Mouse (Mus musculus): Measurements from ENCODE around the gene Slco3a1. TPM values are rescaled to one million over a fixed set of nuclear protein-coding genes. Genes with fewer than 3 reads are reported as not detected.
A peak's percentile ranks its signal among the peaks of the same experiment; 100 is the strongest.

The Slco3a1 gene
- total RNA-seq, 2 experiments from 2014 or later, result 47.3 to 54.6 TPM

- intact Hi-C loops (cut with DNase I), result loop anchor here (2.0 to 10.0 kb wide), 3 partner anchors 183 to 739 kb away; partner anchors contain the start of gene Slco3a1
- no peak for DNase-seq (ENCODE audit: low spot score in 2 of 2)
Observed at GRCm38 (mm10) chr7:74371656-74372055, 182.9 kb downstream of the Slco3a1 start.

GRCm38 (mm10) chr7:74371208-74371607, 183.4 kb downstream of the Slco3a1 start:
- peak; percentile 44 to 66 for DNase-seq (ENCODE audit: low spot score in 2 of 2)
- intact Hi-C loops (cut with DNase I), result loop anchor here (2.0 to 10.0 kb wide), 3 partner anchors 184 to 740 kb away; partner anchors contain the start of gene Slco3a1

GRCm38 (mm10) chr7:74369657-74370056, 184.9 kb downstream of the Slco3a1 start:
- DNase-seq (ENCODE audit: low spot score in 2 of 2), result no peak
- intact Hi-C loops (cut with DNase I), result loop anchor here (2.0 to 10.0 kb wide), 3 partner anchors 185 to 741 kb away; partner anchors contain the start of gene Slco3a1

GRCm38 (mm10) chr7:74368256-74368980, 186.2 kb downstream of the Slco3a1 start:
- intact Hi-C loops (cut with DNase I), result no loop called here
- DNase-seq (ENCODE audit: low spot score in 2 of 2), result no peak

GRCm38 (mm10) chr7:74367350-74367749, 187.2 kb downstream of the Slco3a1 start:
- intact Hi-C loops (cut with DNase I), result no loop called here
- peak; percentile 69 to 73 for DNase-seq (ENCODE audit: low spot score in 2 of 2)

GRCm38 (mm10) chr7:74365623-74366022, 189.0 kb downstream of the Slco3a1 start:
- intact Hi-C loops (cut with DNase I), result no loop called here
- DNase-seq (ENCODE audit: low spot score in 2 of 2), result no peak

GRCm38 (mm10) chr7:74364956-74365355, 189.6 kb downstream of the Slco3a1 start:
- no peak for DNase-seq (ENCODE audit: low spot score in 2 of 2)
- intact Hi-C loops (cut with DNase I), result no loop called here

GRCm38 (mm10) chr7:74363440-74363839, 191.1 kb downstream of the Slco3a1 start:
- DNase-seq (ENCODE audit: low spot score in 2 of 2), result no peak
- intact Hi-C loops (cut with DNase I), result no loop called here

GRCm38 (mm10) chr7:74361677-74362076, 192.9 kb downstream of the Slco3a1 start:
- intact Hi-C loops (cut with DNase I), result no loop called here
- DNase-seq (ENCODE audit: low spot score in 2 of 2), result no peak

- intact Hi-C loops (cut with DNase I), result loop anchor here (5.0 to 10.0 kb wide), 3 partner anchors 335 to 612 kb away; partner anchors contain the start of gene Fam174b
- DNase-seq (ENCODE audit: low spot score in 2 of 2), result peak in 1 of 2 experiments; percentile 52
Observed at GRCm38 (mm10) chr7:74357027-74357426, 197.6 kb downstream of the Slco3a1 start.

GRCm38 (mm10) chr7:74354527-74355256, 199.9 kb downstream of the Slco3a1 start:
- intact Hi-C loops (cut with DNase I), result loop anchor here (2.0 to 10.0 kb wide), 4 partner anchors 332 to 700 kb away; partner anchors contain the start of gene Fam174b
- DNase-seq (ENCODE audit: low spot score in 2 of 2), result peak; percentile 79 to 80

GRCm38 (mm10) chr7:74353707-74354468, 200.7 kb downstream of the Slco3a1 start:
- intact Hi-C loops (cut with DNase I), result loop anchor here (2.0 to 10.0 kb wide), 3 partner anchors 499 to 699 kb away; partner anchors contain the start of gene Fam174b
- no peak for DNase-seq (ENCODE audit: low spot score in 2 of 2)

- intact Hi-C loops (cut with DNase I), result loop anchor here (10.0 kb wide), 2 partner anchors 498 to 608 kb away; partner anchors contain the start of gene Fam174b
- DNase-seq (ENCODE audit: low spot score in 2 of 2), result no peak
Observed at GRCm38 (mm10) chr7:74353240-74353639, 201.3 kb downstream of the Slco3a1 start.

GRCm38 (mm10) chr7:74348318-74348890, 206.2 kb downstream of the Slco3a1 start:
- intact Hi-C loops (cut with DNase I), result no loop called here
- DNase-seq (ENCODE audit: low spot score in 2 of 2), result no peak

- intact Hi-C loops (cut with DNase I), result no loop called here
- DNase-seq (ENCODE audit: low spot score in 2 of 2), result no peak
Observed at GRCm38 (mm10) chr7:74347026-74347425, 207.6 kb downstream of the Slco3a1 start.

- intact Hi-C loops (cut with DNase I), result no loop called here
- no peak for DNase-seq (ENCODE audit: low spot score in 2 of 2)
Observed at GRCm38 (mm10) chr7:74346451-74346850, 208.1 kb downstream of the Slco3a1 start.

- intact Hi-C loops (cut with DNase I), result no loop called here
- no peak for DNase-seq (ENCODE audit: low spot score in 2 of 2)
Observed at GRCm38 (mm10) chr7:74341149-74341805, 213.3 kb downstream of the Slco3a1 start.

GRCm38 (mm10) chr7:74340419-74340954, 214.1 kb downstream of the Slco3a1 start:
- intact Hi-C loops (cut with DNase I), result no loop called here
- DNase-seq (ENCODE audit: low spot score in 2 of 2), result no peak
